Mouse (Mus musculus) cerebellum, postnatal 36 days (tissue): ENCODE results near the gene Lrrn4cl.
"Not testable (repeated sequence)": the region's sequence is repeated elsewhere in the genome, so short reads cannot be mapped to it uniquely, and the experiment has no call there.

Experiments used
- DNase-seq, 2 experiments: peaks; one replicate each; pipeline ENCODE4 v3.0.0; 2021 to 2022; ENCODE audit warnings: mixed read lengths in 2 of 2

Lrrn4cl gene

DNA sequence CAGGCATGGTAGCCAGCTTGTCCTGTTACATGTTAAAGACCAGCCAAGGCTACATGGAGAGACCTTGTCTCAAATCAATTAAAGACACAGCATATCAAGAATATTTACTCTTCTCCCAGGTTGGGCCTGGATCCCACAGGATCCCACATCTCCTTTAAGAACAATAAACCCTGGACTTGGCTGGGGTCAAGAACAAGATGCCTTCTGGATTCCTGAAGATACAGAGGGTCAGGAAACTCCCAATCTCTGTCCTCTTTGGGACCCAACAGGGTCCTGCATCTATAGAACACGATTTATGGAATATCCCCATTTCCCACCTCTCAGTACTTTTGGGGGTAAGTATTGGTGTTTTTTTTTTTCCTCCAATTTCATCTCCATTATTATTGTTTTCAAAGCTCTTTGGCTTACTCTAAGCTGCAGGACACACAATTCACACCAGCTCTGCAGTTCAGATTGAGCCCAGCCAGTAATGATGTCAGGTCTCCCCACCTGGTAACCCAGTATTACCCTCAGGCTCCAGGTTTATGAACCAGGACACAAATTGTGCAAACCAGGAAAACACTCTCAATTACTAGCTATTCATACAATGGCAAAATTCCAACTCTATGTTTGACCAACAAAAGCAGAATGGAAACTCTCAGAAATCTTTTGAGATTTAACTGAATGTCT is 36.5 kb downstream of the Lrrn4cl start:
- DNase-seq: no peak

DNA sequence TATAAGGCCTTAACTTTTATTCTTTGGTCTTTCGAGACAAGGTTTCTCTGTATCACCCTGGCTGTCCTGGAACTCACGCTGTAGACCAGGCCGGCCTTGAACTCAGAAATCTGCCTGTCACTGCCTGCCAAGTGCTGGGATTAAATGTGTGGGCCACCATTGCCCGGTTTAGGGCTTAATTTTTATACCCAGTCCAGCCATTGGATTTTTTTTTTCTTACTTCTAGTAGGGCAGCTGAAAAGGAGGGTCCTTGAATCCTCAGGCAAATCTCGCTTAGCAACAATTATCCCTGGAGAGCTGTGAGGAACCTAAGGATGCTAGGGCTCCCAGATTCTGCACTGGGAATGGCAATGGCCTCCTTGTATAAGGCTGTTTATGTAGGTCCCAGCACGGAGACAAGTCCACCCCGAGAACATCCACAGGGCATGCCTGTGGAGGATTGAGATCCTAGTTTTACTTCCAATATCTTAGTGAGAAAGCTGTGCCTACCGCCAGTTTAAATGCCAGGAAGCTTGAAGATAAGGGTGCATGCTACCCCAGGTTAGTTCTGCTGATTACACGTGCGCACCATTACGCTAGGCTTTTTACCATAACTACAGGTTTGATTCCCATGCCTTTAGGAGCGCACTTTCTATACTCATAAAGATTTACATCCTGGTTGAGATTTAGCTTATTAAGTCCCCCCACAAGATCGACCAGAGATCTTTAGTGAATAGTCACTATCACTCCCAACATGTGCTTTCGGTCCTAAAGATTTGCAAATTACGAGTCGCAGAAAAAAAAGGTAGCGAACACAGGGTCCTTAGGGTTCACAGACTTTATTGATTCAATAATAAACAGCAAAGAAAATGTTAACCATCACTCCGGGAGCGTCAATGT is 37.3 kb downstream of the Lrrn4cl start:
- DNase-seq: no peak

DNA sequence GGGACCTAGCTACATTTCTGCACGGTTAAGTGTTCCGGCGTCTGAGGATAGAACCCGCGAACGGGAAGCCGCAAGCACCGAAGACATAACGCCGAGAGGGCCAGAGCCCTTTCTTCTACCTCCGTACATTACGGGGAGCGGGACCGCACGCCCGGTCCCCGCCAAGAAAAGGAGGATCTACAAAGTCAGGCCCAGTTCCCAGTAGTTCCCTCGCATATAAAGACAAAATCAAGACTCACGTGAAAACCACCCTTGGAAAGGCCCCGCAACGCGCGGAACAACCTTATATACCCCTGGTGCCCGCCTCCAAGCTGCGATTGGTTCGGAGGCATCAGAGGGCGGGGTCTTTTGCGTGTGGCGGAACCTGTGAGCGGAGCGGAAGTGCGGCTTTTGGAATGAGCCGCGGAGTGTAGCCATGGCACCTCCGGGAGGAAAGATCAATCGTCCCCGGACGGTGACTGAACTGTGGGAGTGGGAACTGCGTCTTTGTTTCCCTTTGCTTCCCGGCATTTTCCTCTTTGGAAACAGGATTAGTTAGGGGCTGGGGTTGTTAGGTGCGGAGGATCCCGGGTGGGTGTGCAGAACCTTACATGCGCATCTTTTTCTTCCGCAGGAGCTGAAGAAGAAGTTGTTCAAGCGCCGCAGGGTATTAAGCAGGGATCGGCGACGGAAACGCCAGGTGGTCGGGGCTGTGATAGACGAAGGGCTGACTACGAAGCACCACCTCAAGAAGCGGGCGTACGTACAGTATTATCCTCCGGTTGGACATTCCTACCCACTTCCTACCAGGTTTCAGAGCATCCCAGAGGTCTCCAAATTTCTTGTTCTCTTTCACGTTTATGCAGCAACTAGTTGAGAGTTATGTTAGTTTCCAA is 38.2 kb downstream of the Lrrn4cl start, which contains the start of the genes 1810009A15Rik and Gm49416:
TSS of gene 1810009A15Rik (plus strand) at position 343 of the 875 bp plus-strand sequence.
TSS of gene Gm49416 (plus strand) at position 416 of the 875 bp plus-strand sequence.
- peak; percentile 93 for DNase-seq

DNA sequence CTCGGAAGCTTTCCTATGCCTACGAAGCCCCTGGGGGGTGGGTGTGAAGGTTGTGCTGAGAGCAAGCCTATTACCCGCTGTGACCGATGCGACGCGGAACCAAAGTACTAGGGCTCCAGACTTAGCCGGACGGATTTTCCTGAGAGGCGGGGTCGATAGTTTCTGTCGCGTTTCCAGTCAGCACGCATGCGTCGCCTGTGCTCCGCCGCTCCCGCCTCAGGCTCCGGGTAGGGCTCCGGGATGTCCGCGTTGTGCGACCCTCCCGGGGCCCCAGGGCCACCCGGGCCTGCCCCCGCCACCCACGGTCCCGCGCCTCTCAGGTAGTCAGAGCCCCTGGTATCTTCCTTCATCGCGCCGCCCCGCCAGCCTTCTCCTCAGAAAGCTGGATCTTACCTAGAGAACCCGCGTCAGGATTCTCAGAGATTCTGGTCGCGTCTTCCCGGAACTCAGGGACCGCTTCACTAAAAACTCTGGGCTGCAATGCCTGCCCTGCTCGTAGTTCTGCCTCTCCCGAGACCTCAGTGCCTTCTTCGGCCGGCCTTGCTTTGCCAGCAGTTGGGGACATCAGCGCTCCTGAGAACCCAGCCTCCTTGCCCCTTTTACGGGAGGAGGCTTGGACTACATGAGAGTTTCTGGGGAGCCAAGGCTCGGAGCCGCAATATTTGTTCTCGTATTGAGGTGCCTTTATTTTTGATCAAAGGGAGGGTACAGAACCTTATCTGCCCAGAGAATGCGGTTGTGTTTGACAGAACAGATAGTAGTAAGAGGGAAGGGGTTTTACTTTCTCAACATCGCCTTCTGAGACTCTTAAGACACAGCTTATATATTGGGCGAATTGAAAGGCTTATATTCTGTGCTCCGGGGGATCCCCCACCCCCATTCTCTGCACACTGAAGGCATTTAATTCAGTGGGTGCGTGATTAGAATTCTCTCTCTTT is 42.5 kb downstream of the Lrrn4cl start, which contains the start of gene Ints5:
TSS of gene Ints5 (plus strand) at position 177 of the 938 bp plus-strand sequence.
- peak; percentile 86 to 90 for DNase-seq

DNA sequence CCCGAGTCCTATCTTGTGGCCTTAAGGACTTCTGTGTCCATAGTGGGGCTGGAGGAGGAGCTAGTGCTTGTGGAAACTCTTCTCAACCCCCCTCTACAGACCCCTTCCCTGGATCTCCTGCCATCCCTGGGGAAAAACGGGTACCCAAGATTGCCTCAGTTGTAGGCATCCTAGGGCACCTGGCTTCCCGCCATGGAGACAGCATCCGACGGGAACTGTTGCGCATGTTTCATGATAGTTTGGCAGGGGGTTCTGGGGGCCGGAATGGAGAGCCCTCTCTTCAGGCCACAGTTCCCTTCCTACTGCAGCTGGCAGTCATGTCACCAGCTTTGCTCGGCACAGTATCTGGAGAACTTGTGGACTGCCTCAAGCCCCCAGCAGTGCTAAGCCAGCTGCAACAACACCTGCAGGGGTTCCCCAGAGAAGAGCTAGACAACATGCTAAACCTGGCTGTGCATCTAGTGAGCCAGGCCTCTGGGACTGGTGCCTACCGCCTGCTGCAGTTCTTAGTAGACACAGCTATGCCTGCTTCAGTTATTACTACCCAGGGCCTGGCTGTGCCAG is 44.9 kb downstream of the Lrrn4cl start:
- DNase-seq: no peak

DNA sequence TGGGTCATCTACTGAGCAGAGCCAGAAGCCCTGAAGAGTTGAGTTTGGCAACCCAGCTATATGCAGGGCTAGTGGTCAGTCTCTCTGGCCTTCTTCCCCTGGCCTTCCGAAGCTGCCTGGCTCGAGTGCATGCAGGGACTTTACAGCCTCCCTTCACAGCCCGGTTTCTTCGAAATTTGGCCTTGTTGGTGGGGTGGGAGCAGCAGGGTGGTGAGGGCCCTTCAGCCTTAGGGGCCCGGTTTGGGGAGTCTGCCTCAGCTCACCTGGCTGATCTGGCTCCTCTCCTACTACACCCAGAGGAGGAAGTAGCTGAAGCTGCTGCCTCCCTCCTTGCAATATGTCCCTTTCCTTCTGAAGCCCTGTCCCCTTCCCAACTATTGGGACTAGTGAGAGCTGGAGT is 45.7 kb downstream of the Lrrn4cl start:
- DNase-seq: not testable (repeated sequence)

DNA sequence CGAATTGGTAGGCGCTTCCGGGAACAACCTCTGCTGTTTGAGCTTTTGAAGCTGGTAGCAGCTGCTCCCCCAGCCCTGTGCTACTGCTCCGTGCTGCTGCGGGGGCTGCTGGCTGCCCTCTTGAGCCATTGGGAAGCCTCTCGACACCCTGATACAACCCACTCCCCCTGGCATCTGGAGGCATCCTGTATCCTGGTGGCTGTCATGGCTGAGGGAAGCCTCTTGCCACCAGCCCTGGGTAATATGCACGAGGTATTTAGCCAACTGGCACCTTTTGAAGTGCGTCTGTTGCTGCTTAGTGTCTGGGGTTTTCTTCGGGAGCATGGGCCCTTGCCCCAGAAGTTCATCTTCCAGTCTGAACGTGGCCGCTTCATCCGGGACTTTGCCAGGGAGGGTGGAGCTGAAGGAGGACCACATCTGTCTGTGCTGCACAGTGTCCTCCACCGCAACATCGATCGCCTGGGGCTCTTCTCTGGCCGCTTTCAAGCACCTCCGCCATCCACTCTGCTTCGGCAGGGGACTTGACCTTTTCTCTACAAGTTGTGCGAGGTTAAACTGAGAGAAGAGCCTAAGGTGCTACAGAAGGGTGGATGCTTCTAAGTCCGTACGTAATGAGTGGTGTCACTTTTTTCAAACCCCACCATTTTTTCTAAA is 46.8 kb downstream of the Lrrn4cl start:
- peak; percentile 34 to 36 for DNase-seq

DNA sequence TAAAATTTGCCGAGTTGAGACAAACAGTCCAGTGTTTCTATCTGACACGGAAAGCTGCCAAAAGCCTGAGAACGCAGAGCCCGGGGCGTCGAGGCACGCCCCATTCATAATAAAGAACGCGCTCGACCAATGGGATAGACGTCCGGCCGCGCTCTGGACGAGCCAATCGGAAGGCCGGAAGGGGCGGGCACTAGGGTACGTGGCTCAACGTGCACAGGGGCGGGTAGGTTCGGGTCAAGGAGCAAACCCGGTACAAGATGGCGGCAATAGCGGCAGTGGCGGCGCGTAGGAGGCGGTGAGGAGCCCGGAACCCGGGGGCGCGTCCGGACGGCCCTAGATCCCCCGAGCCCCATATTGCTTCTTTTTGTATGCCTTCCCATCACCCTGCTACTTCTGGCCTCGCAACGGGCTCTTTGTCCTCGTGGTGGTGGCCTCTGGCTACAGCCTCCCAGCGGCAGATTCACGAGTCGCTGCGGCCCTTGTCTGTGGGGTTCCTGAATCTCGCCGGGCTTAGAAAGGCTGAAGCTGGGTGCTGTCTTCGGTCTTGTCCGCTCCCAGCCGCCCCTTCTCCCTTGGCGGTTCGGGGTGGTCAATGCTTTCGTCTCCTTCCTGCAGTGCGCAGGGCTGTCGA is 47.4 kb downstream of the Lrrn4cl start, which contains the start of gene Ganab:
TSS of gene Ganab (plus strand) at position 207 of the 631 bp plus-strand sequence.
- peak; percentile 93 to 95 for DNase-seq

DNA sequence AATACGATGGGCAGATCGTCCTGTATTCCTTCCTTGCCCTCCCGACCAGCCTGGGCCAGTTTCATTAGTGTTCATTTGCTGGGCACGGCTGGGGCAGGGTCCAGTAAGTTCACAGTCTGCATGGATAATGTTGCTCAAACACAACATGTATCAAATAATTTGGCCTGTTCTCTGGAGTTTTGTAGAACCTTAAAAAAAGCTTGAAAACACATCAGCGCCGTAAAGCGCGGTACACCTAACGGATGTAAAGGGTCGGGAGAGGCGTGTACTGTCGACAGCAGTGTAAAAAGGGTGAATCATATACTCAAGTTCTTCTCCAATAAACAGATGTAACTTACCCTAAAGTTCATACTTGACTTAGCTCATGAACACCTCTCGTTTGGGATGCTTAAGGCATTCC is 48.0 kb downstream of the Lrrn4cl start:
- DNase-seq: no peak

DNA sequence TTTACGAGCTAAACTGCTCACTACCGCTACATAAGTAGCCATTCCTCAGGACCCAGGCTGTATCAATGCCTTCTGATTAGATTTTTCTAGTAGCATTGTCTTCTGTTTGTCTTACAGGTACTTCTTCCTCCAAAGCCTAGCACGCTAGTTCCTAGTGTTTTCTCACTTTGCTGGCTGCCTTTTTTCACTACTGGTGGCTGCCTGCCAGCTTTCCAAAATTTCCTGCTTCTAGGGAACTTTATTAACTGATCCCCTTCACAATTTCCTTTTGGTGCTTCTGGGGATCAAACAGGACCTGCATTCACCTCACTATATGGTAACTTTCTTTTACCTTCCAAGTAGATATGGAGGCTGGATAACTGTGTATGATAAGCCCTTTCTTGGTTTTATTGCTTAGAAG is 48.5 kb downstream of the Lrrn4cl start:
- DNase-seq: no peak

DNA sequence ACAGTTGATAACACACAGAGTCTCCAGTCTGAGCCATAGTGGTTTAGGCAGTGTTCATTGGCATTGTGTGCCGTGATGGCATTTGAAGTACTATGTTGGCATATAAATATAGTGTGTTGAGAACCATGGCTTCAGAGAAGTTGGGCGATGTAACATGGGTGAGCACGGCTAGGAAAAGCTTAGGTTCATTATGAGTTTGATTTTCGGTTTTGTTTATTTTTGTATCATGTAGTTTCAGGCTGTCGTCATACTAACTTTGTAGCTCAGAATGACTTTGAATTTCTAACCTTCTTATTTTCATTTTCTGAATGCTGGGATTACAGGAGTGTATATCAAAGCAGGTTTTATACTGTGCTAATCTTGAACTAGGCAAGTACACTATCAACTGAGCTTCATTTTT is 52.8 kb downstream of the Lrrn4cl start:
- DNase-seq: no peak
